Mouse (Mus musculus) heart, embryonic 14.5 days (tissue): ENCODE data around the gene Fam222b. TPM values are rescaled to one million over a fixed set of nuclear protein-coding genes. Genes with fewer than 3 reads are reported as not detected.

Experiments
- ATAC-seq: fragments of 200-750 bp; cut with Nextera tagmentation; 2 replicates; pipeline ENCODE4 v1.8.0; 2017; ENCODE audit warnings: low read depth, moderate TSS enrichment; ENCODE audit not compliant: insufficient number of reproducible peaks, insufficient read depth, low FRiP score
- H3K27ac ChIP-seq, 2 experiments: fragments of 200-500 bp in 1 of 2; fragments of 300-500 bp in 1 of 2; sonication (generic) in 1 of 2; replicated peaks in 1 of 2; 2 replicates each; pipeline ENCODE4 v1.5.1; 2012 to 2014; ENCODE audit warnings: low read depth in 2 of 2, low read length in 2 of 2, control low read depth in 1 of 2, mild to moderate bottlenecking in 1 of 2, mixed read lengths in 1 of 2; ENCODE audit not compliant: control insufficient read depth in 1 of 2, insufficient read depth in 1 of 2
- H3K27me3 ChIP-seq: fragments of 300-500 bp; sonication (generic); 2 replicates; pipeline ENCODE4 v1.6.1; 2014; ENCODE audit warnings: mild to moderate bottlenecking, low read length, control low read depth; ENCODE audit not compliant: control insufficient read depth, insufficient read depth
- H3K36me3 ChIP-seq: fragments of 300-500 bp; sonication (generic); 2 replicates; pipeline ENCODE4 v1.6.1; 2014; ENCODE audit warnings: mild to moderate bottlenecking, control low read depth, low read length, mixed read lengths; ENCODE audit not compliant: control insufficient read depth, insufficient read depth
- H3K4me1 ChIP-seq, 2 experiments: fragments of 200-500 bp in 1 of 2; fragments of 300-500 bp in 1 of 2; sonication (generic) in 1 of 2; 2 replicates each; pipeline ENCODE4 v1.6.1; 2012 to 2014; ENCODE audit warnings: low read length in 2 of 2, control low read depth in 1 of 2, mixed read lengths in 1 of 2; ENCODE audit not compliant: control insufficient read depth in 2 of 2, insufficient read depth in 2 of 2
- H3K4me2 ChIP-seq: fragments of 300-500 bp; sonication (generic); 2 replicates; pipeline ENCODE4 v1.6.1; 2014; ENCODE audit warnings: mild to moderate bottlenecking, low read length
- H3K4me3 ChIP-seq, 2 experiments: fragments of 200-500 bp in 1 of 2; fragments of 300-500 bp in 1 of 2; sonication (generic) in 1 of 2; 2 replicates each; pipeline ENCODE4 v1.5.1; 2012 to 2014; ENCODE audit warnings: low read length in 2 of 2, mild to moderate bottlenecking in 2 of 2, control low read depth in 1 of 2, low read depth in 1 of 2, moderate library complexity in 1 of 2; ENCODE audit not compliant: control insufficient read depth in 1 of 2, insufficient read depth in 1 of 2
- H3K9ac ChIP-seq: fragments of 300-500 bp; sonication (generic); 2 replicates; pipeline ENCODE4 v1.6.1; 2014; ENCODE audit warnings: mild to moderate bottlenecking, low read length
- H3K9me3 ChIP-seq: fragments of 300-500 bp; sonication (generic); 2 replicates; pipeline ENCODE4 v1.6.1; 2016; ENCODE audit warnings: low read length, control low read depth; ENCODE audit not compliant: control insufficient read depth
- WGBS: fragments of 180-500 bp; shearing (Covaris S2); extraction: QIAGEN DNeasy Blood & Tissue Kit; methylation state at CpG from one replicate; pipeline ENCODE4 v1.1.7; 2014; 5-methylcytosine and 5-hydroxymethylcytosine counted together
- polyA plus RNA-seq: library from polyadenylated mRNA; unstranded; fragments of >200 nt; fragmentation: Nextera tagmentation; extraction: Ambion mirVana; gene quantifications from 2 replicates; pipeline ENCODE4 v1.2.1, GENCODE M21; 2014

The Fam222b gene
- polyA plus RNA-seq, 1 experiment from 2014 or later = 17.0 TPM

DNA sequence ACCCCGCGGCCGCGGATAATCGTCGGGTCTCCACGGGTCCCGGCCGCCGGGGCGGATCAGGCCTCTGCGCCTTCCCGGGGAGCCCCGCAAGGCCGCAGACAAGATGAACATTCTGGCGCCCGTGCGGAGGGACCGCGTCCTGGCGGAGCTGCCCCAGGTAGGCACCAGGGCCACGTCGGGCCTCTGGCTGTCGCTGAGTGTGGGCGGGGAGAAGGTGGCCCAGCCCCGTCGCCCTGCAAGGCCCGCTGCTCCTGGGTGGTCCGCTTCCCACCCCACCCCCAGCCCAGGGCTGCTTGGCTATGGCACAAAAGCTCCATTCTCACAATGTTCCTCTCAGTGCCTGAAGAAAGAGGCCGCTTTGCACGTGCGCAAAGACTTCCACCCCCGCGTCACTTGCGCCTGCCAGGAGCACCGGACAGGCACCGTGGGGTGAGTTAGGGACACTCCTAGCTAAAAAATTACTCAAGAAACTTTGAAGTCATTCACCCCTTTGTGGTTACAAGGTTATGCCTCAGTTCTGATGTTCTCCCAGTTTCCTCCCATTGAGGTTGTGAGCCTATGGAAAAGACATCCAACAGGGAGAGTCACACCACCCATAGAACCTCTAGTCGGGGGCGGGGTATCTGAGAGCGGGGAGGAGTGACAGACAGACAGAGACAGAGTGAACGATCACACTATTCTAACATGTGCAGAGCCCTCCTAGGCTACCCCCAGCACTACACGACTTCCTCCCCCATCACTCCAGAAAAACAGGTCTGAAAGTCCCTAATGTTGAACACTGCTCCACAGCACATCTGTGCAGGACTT is 95.0 kb downstream of the Fam222b start:
- peak overlapping the region; percentile 64 for H3K4me2 ChIP-seq
- no peaks in the 10 kb centered on the region for H3K27me3 ChIP-seq
- ATAC-seq = peak; percentile 76
- H3K9me3 ChIP-seq = no peaks in the 10 kb centered on the region
- H3K9ac ChIP-seq = peak overlapping the region; percentile 84
- H3K4me1 ChIP-seq = peaks cover 5 to 14% of the 10 kb centered on the region in 2 experiments; a peak in 3 of 4 replicates
- peaks cover 27% of the 10 kb centered on the region for H3K36me3 ChIP-seq
- peak overlapping the region; percentile 56 to 75 for H3K4me3 ChIP-seq
- 2% methylated on average over 42 of the region's 42 CpGs for WGBS
- H3K27ac ChIP-seq = peak overlapping the region; percentile 95 to 97

DNA sequence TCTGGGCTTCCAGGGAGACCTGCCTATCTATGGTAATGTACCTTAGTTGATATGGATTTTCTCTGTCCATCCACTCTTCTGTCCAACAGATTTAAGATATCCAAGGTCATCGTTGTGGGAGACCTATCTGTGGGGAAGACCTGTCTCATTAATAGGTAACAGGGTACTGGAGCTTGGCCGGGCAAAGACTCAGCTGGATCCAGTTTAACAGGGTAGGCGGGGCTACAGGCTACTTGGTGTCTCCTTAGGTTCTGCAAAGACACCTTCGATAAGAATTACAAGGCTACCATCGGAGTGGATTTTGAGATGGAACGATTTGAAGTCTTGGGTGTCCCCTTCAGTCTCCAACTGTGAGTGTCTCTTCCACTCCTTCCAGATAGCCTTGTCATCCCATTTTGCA is 95.6 kb downstream of the Fam222b start:
- peak overlapping the region in 1 of 2 experiments; percentile 56; a peak in 1 of 4 replicates for H3K4me3 ChIP-seq
- peaks cover 8 to 20% of the 10 kb centered on the region in 2 experiments; a peak in 3 of 4 replicates for H3K4me1 ChIP-seq
- no peak for ATAC-seq
- peak overlapping the region; percentile 84; the same call in 1 of the 2 replicates for H3K9ac ChIP-seq
- no peaks in the 10 kb centered on the region for H3K27me3 ChIP-seq
- H3K4me2 ChIP-seq = peak overlapping the region; percentile 64
- H3K36me3 ChIP-seq = peaks cover 27% of the 10 kb centered on the region
- H3K27ac ChIP-seq = peak overlapping the region; percentile 95 to 97; a peak in 2 of 4 replicates
- 72% methylated on average over 6 of the region's 6 CpGs for WGBS
- H3K9me3 ChIP-seq = no peaks in the 10 kb centered on the region

GRCm38 (mm10) chr11:78193113-78193512 is 98.7 kb downstream of the Fam222b start, which contains the start of gene Proca1:
Gene Proca1 (plus strand): TSS chr11:78193392.
- H3K9me3 ChIP-seq = no peaks in the 10 kb centered on the region
- peak within 1 kb of the TSS; percentile 78 for H3K4me2 ChIP-seq
- H3K27me3 ChIP-seq = no peaks in the 10 kb centered on the region
- no peak for ATAC-seq
- H3K9ac ChIP-seq = no peak within 1 kb of the TSS; the same call in 1 of the 2 replicates
- H3K36me3 ChIP-seq = peaks cover 27% of the 10 kb centered on the region
- no peak within 1 kb of the TSS; a peak in 2 of 4 replicates for H3K27ac ChIP-seq
- peaks cover 11 to 18% of the 10 kb centered on the region in 2 experiments for H3K4me1 ChIP-seq
- H3K4me3 ChIP-seq = peak within 1 kb of the TSS in 1 of 2 experiments; percentile 41; a peak in 1 of 4 replicates
- WGBS = 48% methylated on average over 1 of the region's 1 CpGs

GRCm38 (mm10) chr11:78194411-78195100 is 100.1 kb downstream of the Fam222b start:
- Histone ChIP-seq H3K27me3 (no peaks in the 10 kb centered on the region), H3K36me3 (peaks cover 27% of the 10 kb centered on the region), H3K9ac (peak overlapping the region; percentile 67), H3K4me3 (peak overlapping the region; percentile 41 to 68), H3K4me1 (peaks cover 11 to 18% of the 10 kb centered on the region in 2 experiments), H3K9me3 (no peaks in the 10 kb centered on the region), H3K27ac (0 out of 4 replicates have a peak overlapping the region, but pooled peaks of 1 of the 2 experiments have one; percentile 14), H3K4me2 (peak overlapping the region; percentile 78)
- WGBS = 4% methylated on average over 30 of the region's 30 CpGs
- peak; percentile 65 for ATAC-seq

GRCm38 (mm10) chr11:78195101-78195863 is 100.8 kb downstream of the Fam222b start:
- peak overlapping the region; percentile 67 for H3K9ac ChIP-seq
- peak overlapping the region; percentile 41 to 68 for H3K4me3 ChIP-seq
- 0 out of 4 replicates have a peak overlapping the region, but pooled peaks of 1 of the 2 experiments have one; percentile 14 for H3K27ac ChIP-seq
- H3K27me3 ChIP-seq = no peaks in the 10 kb centered on the region
- no peaks in the 10 kb centered on the region for H3K9me3 ChIP-seq
- no peak for ATAC-seq
- peak overlapping the region; percentile 78 for H3K4me2 ChIP-seq
- peaks cover 8 to 11% of the 10 kb centered on the region in 2 experiments for H3K4me1 ChIP-seq
- 48% methylated on average over 23 of the region's 23 CpGs for WGBS
- H3K36me3 ChIP-seq = peaks cover 27% of the 10 kb centered on the region

GRCm38 (mm10) chr11:78202372-78202771 is 107.9 kb downstream of the Fam222b start:
- no peak for ATAC-seq
- H3K4me1 ChIP-seq = no peaks in the 10 kb centered on the region
- no peak overlapping the region for H3K4me3 ChIP-seq
- H3K27me3 ChIP-seq = no peaks in the 10 kb centered on the region
- 92% methylated on average over 3 of the region's 3 CpGs for WGBS
- no peaks in the 10 kb centered on the region for H3K9me3 ChIP-seq
- no peak overlapping the region for H3K27ac ChIP-seq
- H3K36me3 ChIP-seq = peaks cover 40% of the 10 kb centered on the region
- H3K4me2 ChIP-seq = no peak overlapping the region
- H3K9ac ChIP-seq = no peak overlapping the region

- 76% methylated on average over 6 of the region's 6 CpGs for WGBS
- Histone ChIP-seq H3K4me2 (no peak overlapping the region), H3K36me3 (peaks cover 59% of the 10 kb centered on the region), H3K4me3 (no peak overlapping the region), H3K9me3 (no peaks in the 10 kb centered on the region), H3K27ac (no peak overlapping the region), H3K27me3 (no peaks in the 10 kb centered on the region), H3K4me1 (no peaks in the 10 kb centered on the region), H3K9ac (no peak overlapping the region)
- ATAC-seq = no peak
Observed at GRCm38 (mm10) chr11:78204287-78204686, 109.8 kb downstream of the Fam222b start.
